Mouse (Mus musculus): ENCODE results near the gene Emc8. TPM values are rescaled to one million over a fixed set of nuclear protein-coding genes. Genes with fewer than 3 reads are reported as not detected.

Emc8 gene
- polyA plus RNA-seq (2012; rRNA removed): 87.3 and 92.8 TPM in 2 replicates

GRCm38 (mm10) chr8:120668374-120668905 is at the start of gene Emc8:
TSS of gene Emc8 (minus strand) at chr8:120668573.

GRCm38 (mm10) chr8:120667561-120668373 is 606 bp downstream of the Emc8 start, which contains the start of the genes Gm27021 and Cox4i1:
TSS of gene Gm27021 (minus strand) at chr8:120668079.
TSS of gene Cox4i1 (plus strand) at chr8:120668222.

GRCm38 (mm10) chr8:120647532-120647931 is 20.8 kb downstream of the Emc8 start, which contains the start of gene 1190005I06Rik:
TSS of gene 1190005I06Rik (minus strand) at chr8:120647632.

Other genes starting within 250 kb of the Emc8 start
- gene Gins2, start 79.3 kb downstream of the Emc8 start, polyA plus RNA-seq (2012; rRNA removed): 28.7 and 30.4 TPM in 2 replicates
- 6.4 and 7.0 TPM in 2 replicates for gene 1190005I06Rik, start 20.9 kb downstream of the Emc8 start, polyA plus RNA-seq (2012; rRNA removed)
- gene Gm27021, start 494 bp downstream of the Emc8 start, polyA plus RNA-seq (2012; rRNA removed): 3.0 and 3.8 TPM in 2 replicates
- gene Cox4i1, start 351 bp downstream of the Emc8 start, polyA plus RNA-seq (2012; rRNA removed): 1,286 and 1,306 TPM in 2 replicates
- 1.9 and 2.0 TPM in 2 replicates for gene Irf8, start 67.8 kb upstream of the Emc8 start, polyA plus RNA-seq (2012; rRNA removed)